Mouse (Mus musculus) layer of hippocampus, adult 11-12 months (tissue): Measurements from ENCODE around the gene M1ap.

ENCODE experiments used
- DNase-seq: peaks from one replicate; pipeline ENCODE4 v3.0.0; 2022; ENCODE audit warnings: low spot score

M1ap gene

GRCm38 (mm10) chr6:83034463-83035055, 87.9 kb downstream of the M1ap start:
- no peak for DNase-seq

- DNase-seq = no peak
These were observed 90.5 kb downstream of the M1ap start for GRCm38 (mm10) chr6:83037188-83037587.

- DNase-seq = peak; percentile 91
These were observed 91.9 kb downstream of the M1ap start for GRCm38 (mm10) chr6:83038496-83039012.

- DNase-seq = no peak
These were observed 93.9 kb downstream of the M1ap start for GRCm38 (mm10) chr6:83040601-83041000.

GRCm38 (mm10) chr6:83043561-83043960, 96.9 kb downstream of the M1ap start:
- no peak for DNase-seq

- DNase-seq = no peak
These were observed 97.3 kb downstream of the M1ap start for GRCm38 (mm10) chr6:83043993-83044392.

GRCm38 (mm10) chr6:83044742-83045141, 98.0 kb downstream of the M1ap start:
- no peak for DNase-seq

- no peak for DNase-seq
These were observed 102.7 kb downstream of the M1ap start for GRCm38 (mm10) chr6:83049367-83049766.

GRCm38 (mm10) chr6:83053136-83053960, 106.6 kb downstream of the M1ap start:
- DNase-seq = peak; percentile 48

- DNase-seq = peak; percentile 98
These were observed 107.6 kb downstream of the M1ap start, which contains the start of gene Aup1 for GRCm38 (mm10) chr6:83054074-83054851. Gene Aup1, plus strand, starts transcription at chr6:83054521.

GRCm38 (mm10) chr6:83054871-83055431, 108.2 kb downstream of the M1ap start, which contains the start of gene Htra2:
Gene Htra2, minus strand, starts transcription at chr6:83055273.
- no peak for DNase-seq

GRCm38 (mm10) chr6:83057790-83058189, 111.1 kb downstream of the M1ap start, which contains the start of gene Dqx1:
Gene Dqx1, plus strand, starts transcription at chr6:83057844.
- DNase-seq = no peak

- DNase-seq = no peak
These were observed 112.0 kb downstream of the M1ap start for GRCm38 (mm10) chr6:83058725-83059124.

GRCm38 (mm10) chr6:83065995-83066394, 119.3 kb downstream of the M1ap start:
- no peak for DNase-seq

- DNase-seq = no peak
These were observed 119.7 kb downstream of the M1ap start for GRCm38 (mm10) chr6:83066441-83066840.

GRCm38 (mm10) chr6:83068221-83068620, 121.5 kb downstream of the M1ap start:
- no peak for DNase-seq

GRCm38 (mm10) chr6:83068706-83069487, 122.2 kb downstream of the M1ap start:
- no peak for DNase-seq

GRCm38 (mm10) chr6:83069488-83070246, 123.0 kb downstream of the M1ap start:
- DNase-seq = no peak

- no peak for DNase-seq
These were observed 123.4 kb downstream of the M1ap start, which contains the start of gene Tlx2 for GRCm38 (mm10) chr6:83070247-83070310. Gene Tlx2, minus strand, starts transcription at chr6:83070293.

- DNase-seq = no peak
These were observed 123.9 kb downstream of the M1ap start for GRCm38 (mm10) chr6:83070311-83071219.
